Mouse (Mus musculus): ENCODE data around the gene Catsperz. TPM values are rescaled to one million over a fixed set of nuclear protein-coding genes. Genes with fewer than 3 reads are reported as not detected.

Gene Catsperz
- polyA plus RNA-seq, 1 experiment from 2014 or later: 0.65 TPM

DNA sequence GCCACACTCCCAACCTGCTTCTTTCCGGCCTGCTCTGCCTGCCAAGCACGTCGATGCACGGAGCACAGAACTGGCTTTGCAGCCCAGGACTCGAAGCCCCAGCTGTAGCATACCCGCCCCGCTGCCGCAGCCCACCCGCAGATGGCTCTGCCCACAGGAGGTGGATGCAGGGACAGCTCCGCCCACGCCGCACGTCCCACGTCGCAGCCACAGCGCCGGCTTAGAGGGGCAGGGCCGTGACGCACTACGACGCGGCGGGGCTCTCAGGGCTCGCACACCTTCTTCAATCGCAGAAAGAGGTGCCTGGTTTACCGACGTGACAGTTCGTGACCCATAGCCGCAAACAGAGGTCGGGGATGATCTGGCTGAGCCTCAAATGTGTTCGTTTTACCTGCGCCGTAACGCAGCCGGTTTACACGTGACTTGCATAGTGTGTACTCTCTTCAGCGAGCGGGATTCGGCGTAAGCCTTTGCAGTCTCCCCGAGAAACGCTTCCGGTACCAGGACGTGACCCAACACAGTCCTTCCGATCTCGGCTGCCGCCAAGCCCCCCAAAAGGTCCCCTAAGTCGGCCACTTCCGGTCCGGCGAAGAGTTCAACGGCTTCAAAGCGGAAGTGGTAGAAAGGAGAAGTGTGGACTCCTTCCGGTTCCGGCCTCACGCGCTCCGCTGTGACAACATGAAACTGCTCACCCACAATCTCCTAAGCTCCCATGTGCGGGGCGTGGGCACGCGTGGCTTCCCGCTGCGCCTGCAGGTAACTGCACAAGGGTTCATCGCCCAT lies 15.5 kb downstream of the Catsperz start, which contains the start of the genes Trmt112 and Prdx5:
Gene Trmt112, plus strand, starts transcription at position 192 of the 783 bp plus-strand sequence.
Gene Prdx5, minus strand, starts transcription at position 600 of the 783 bp plus-strand sequence.
- WGBS: under 1% methylated on average over 65 of the region's 65 CpGs
- Histone ChIP-seq H3K4me3 (ENCODE audit: low read depth, low read length) (peak within 1 kb of the TSS; percentile 64), H3K4me2 (replicated peaks; ENCODE audit: low read depth) (peak within 1 kb of the TSS; percentile 68), H3K36me3 (ENCODE audit: control insufficient read depth, insufficient read depth) (peaks cover 60% of the 10 kb centered on the region), H3K4me1 (replicated peaks; ENCODE audit: control insufficient read depth, insufficient read depth, low read length) (peaks cover 4% of the 10 kb centered on the region; the same call in 1 of the 2 replicates), H3K27ac (ENCODE audit: low read depth, low read length) (peak within 1 kb of the TSS; percentile 99), H3K27me3 (replicated peaks; ENCODE audit: control insufficient read depth, insufficient read depth, low read length) (no peaks in the 10 kb centered on the region), H3K9ac (ENCODE audit: low read depth, low read length) (peak within 1 kb of the TSS; percentile 68), H3K9me3 (ENCODE audit: control insufficient read depth) (no peaks in the 10 kb centered on the region)
- ATAC-seq: peak; percentile 81
- peak; percentile 48 for TF ChIP-seq CTCF (IDR thresholded peaks at IDR 0.05; ENCODE audit: low read depth)

- 4% methylated on average over 11 of the region's 11 CpGs for WGBS
Measured at GRCm38 (mm10) chr19:6909021-6909420, 16.2 kb downstream of the Catsperz start.

DNA sequence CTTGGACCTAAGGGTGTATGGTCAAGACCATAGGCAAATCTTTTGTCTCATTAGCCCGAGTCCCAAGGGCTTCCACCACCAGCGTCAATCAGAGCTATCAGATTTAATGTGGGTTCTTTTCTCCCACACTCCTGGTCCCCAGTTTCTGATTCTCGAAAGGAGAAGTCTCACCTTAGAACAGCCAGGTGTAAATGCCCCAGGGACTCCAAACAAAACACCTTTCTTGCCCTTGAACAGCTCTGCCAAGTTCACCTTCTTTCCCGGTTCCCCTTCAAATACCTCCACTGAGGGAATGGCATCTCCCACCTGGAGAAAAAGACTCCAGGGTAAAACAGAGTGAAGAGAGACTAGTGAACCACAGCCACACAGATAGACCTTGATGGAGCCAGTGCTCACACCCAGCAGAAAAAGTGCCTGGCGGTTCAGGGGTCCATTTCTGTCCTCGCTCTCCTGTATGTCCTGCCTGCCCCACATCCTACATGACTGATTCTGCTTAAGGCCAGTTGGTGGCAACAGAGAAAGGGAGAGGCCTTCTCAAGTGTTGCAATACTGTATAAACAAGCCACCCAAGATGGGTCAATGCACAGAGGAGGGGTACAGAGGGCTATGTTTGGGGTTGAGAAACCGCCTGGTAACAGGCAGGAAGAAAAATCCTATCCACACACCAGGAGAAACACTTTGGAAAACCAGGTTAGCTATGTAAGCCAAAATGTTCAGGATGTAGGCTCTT lies 17.2 kb downstream of the Catsperz start:
- peaks cover 47% of the 10 kb centered on the region for H3K36me3 ChIP-seq (ENCODE audit: control insufficient read depth, insufficient read depth)
- H3K4me3 ChIP-seq (ENCODE audit: low read depth, low read length): peak overlapping the region; percentile 64
- H3K9me3 ChIP-seq (ENCODE audit: control insufficient read depth): no peaks in the 10 kb centered on the region
- peak overlapping the region; percentile 68 for H3K9ac ChIP-seq (ENCODE audit: low read depth, low read length)
- 74% methylated on average over 7 of the region's 7 CpGs for WGBS
- no peaks in the 10 kb centered on the region for H3K27me3 ChIP-seq (replicated peaks; ENCODE audit: control insufficient read depth, insufficient read depth, low read length)
- H3K4me1 ChIP-seq (replicated peaks; ENCODE audit: control insufficient read depth, insufficient read depth, low read length): peaks cover 4% of the 10 kb centered on the region; the same call in 1 of the 2 replicates
- TF ChIP-seq CTCF (IDR thresholded peaks at IDR 0.05; ENCODE audit: low read depth): peak; percentile 39
- H3K4me2 ChIP-seq (replicated peaks; ENCODE audit: low read depth): peak overlapping the region; percentile 68
- H3K27ac ChIP-seq (ENCODE audit: low read depth, low read length): no peak overlapping the region
- ATAC-seq: no peak

More at GRCm38 (mm10) chr19:6909021-6909420, 16.2 kb downstream of the Catsperz start:
- H3K9ac ChIP-seq (ENCODE audit: low read depth, low read length): peak overlapping the region; percentile 68
- ATAC-seq: no peak
- peaks cover 4% of the 10 kb centered on the region; the same call in 1 of the 2 replicates for H3K4me1 ChIP-seq (replicated peaks; ENCODE audit: control insufficient read depth, insufficient read depth, low read length)
- TF ChIP-seq CTCF (IDR thresholded peaks at IDR 0.05; ENCODE audit: low read depth): no peak
- H3K27me3 ChIP-seq (replicated peaks; ENCODE audit: control insufficient read depth, insufficient read depth, low read length): no peaks in the 10 kb centered on the region
- no peaks in the 10 kb centered on the region for H3K9me3 ChIP-seq (ENCODE audit: control insufficient read depth)
- H3K27ac ChIP-seq (ENCODE audit: low read depth, low read length): peak overlapping the region; percentile 99
- H3K4me2 ChIP-seq (replicated peaks; ENCODE audit: low read depth): peak overlapping the region; percentile 68
- peaks cover 57% of the 10 kb centered on the region for H3K36me3 ChIP-seq (ENCODE audit: control insufficient read depth, insufficient read depth)
- peak overlapping the region; percentile 64 for H3K4me3 ChIP-seq (ENCODE audit: low read depth, low read length)

- peak overlapping the region; percentile 68; the same call in 1 of the 2 replicates for H3K4me2 ChIP-seq (replicated peaks; ENCODE audit: low read depth)
- no peak overlapping the region for H3K4me3 ChIP-seq (ENCODE audit: low read depth, low read length)
- no peak overlapping the region for H3K27ac ChIP-seq (ENCODE audit: low read depth, low read length)
- 91% methylated on average over 8 of the region's 8 CpGs for WGBS
- H3K9me3 ChIP-seq (ENCODE audit: control insufficient read depth): no peaks in the 10 kb centered on the region
- H3K4me1 ChIP-seq (replicated peaks; ENCODE audit: control insufficient read depth, insufficient read depth, low read length): peaks cover 4% of the 10 kb centered on the region; the same call in 1 of the 2 replicates
- H3K9ac ChIP-seq (ENCODE audit: low read depth, low read length): 0 out of 2 replicates have a peak overlapping the region, but pooled peaks have one; percentile 1
- ATAC-seq: no peak
- H3K27me3 ChIP-seq (replicated peaks; ENCODE audit: control insufficient read depth, insufficient read depth, low read length): no peaks in the 10 kb centered on the region
- peaks cover 38% of the 10 kb centered on the region for H3K36me3 ChIP-seq (ENCODE audit: control insufficient read depth, insufficient read depth)
- TF ChIP-seq CTCF (IDR thresholded peaks at IDR 0.05; ENCODE audit: low read depth): no peak
Measured at GRCm38 (mm10) chr19:6907094-6907493, 18.1 kb downstream of the Catsperz start.

- Histone ChIP-seq H3K4me3 (ENCODE audit: low read depth, low read length) (no peak overlapping the region), H3K4me1 (replicated peaks; ENCODE audit: control insufficient read depth, insufficient read depth, low read length) (peaks cover 4% of the 10 kb centered on the region; the same call in 1 of the 2 replicates), H3K9me3 (ENCODE audit: control insufficient read depth) (no peaks in the 10 kb centered on the region), H3K27ac (ENCODE audit: low read depth, low read length) (no peak overlapping the region), H3K9ac (ENCODE audit: low read depth, low read length) (no peak overlapping the region), H3K36me3 (ENCODE audit: control insufficient read depth, insufficient read depth) (peaks cover 29% of the 10 kb centered on the region), H3K27me3 (replicated peaks; ENCODE audit: control insufficient read depth, insufficient read depth, low read length) (no peaks in the 10 kb centered on the region), H3K4me2 (replicated peaks; ENCODE audit: low read depth) (no peak overlapping the region)
- ATAC-seq: no peak
- WGBS: 76% methylated on average over 3 of the region's 3 CpGs
- 0 out of 2 replicates have a peak, but pooled peaks have one; percentile 11 for TF ChIP-seq CTCF (IDR thresholded peaks at IDR 0.05; ENCODE audit: low read depth)
Measured at GRCm38 (mm10) chr19:6906199-6906598, 19.0 kb downstream of the Catsperz start.

All from intestine, postnatal 0 days (tissue).